Mouse (Mus musculus): ENCODE results near the gene Zfp704. TPM values are rescaled to one million over a fixed set of nuclear protein-coding genes. Genes with fewer than 3 reads are reported as not detected.

The Zfp704 gene
- polyA plus RNA-seq, 1 experiment from 2014 or later: 6.0 TPM

- no peak for ATAC-seq
- H3K9me3 ChIP-seq: no peaks in the 10 kb centered on the region
- H3K9ac ChIP-seq: no peak overlapping the region
- 28% methylated on average over 7 of the region's 7 CpGs for WGBS
- peaks cover 29% of the 10 kb centered on the region for H3K4me1 ChIP-seq (replicated peaks)
- no peaks in the 10 kb centered on the region for H3K36me3 ChIP-seq
- peak overlapping the region; percentile 41; the same call in 1 of the 2 replicates for H3K4me2 ChIP-seq (replicated peaks)
- H3K27me3 ChIP-seq (replicated peaks): no peaks in the 10 kb centered on the region
- H3K4me3 ChIP-seq (replicated peaks): no peak overlapping the region
- H3K27ac ChIP-seq: peak overlapping the region; percentile 78
These were observed 89.2 kb downstream of the Zfp704 start for GRCm38 (mm10) chr3:9520728-9521054.

- Histone ChIP-seq H3K4me2 (replicated peaks) (peak overlapping the region; percentile 41), H3K27me3 (replicated peaks) (no peaks in the 10 kb centered on the region), H3K4me1 (replicated peaks) (peaks cover 29% of the 10 kb centered on the region), H3K9ac (no peak overlapping the region), H3K27ac (peak overlapping the region; percentile 78), H3K4me3 (replicated peaks) (no peak overlapping the region), H3K9me3 (no peaks in the 10 kb centered on the region), H3K36me3 (no peaks in the 10 kb centered on the region)
- WGBS: 13% methylated on average over 17 of the region's 17 CpGs
- peak; percentile 85 for ATAC-seq
These were observed 89.7 kb downstream of the Zfp704 start for GRCm38 (mm10) chr3:9520051-9520727.

GRCm38 (mm10) chr3:9519491-9519890 is 90.4 kb downstream of the Zfp704 start:
- Histone ChIP-seq H3K4me1 (replicated peaks) (peaks cover 29% of the 10 kb centered on the region), H3K4me2 (replicated peaks) (no peak overlapping the region)
- ATAC-seq: no peak

GRCm38 (mm10) chr3:9518936-9519335 is 90.9 kb downstream of the Zfp704 start:
- Histone ChIP-seq H3K9me3 (no peaks in the 10 kb centered on the region), H3K36me3 (no peaks in the 10 kb centered on the region), H3K27me3 (replicated peaks) (no peaks in the 10 kb centered on the region), H3K27ac (no peak overlapping the region), H3K4me3 (replicated peaks) (no peak overlapping the region), H3K4me2 (replicated peaks) (no peak overlapping the region), H3K4me1 (replicated peaks) (peaks cover 29% of the 10 kb centered on the region), H3K9ac (no peak overlapping the region)
- no peak for ATAC-seq
- 94% methylated on average over 7 of the region's 7 CpGs for WGBS

More at GRCm38 (mm10) chr3:9519491-9519890, 90.4 kb downstream of the Zfp704 start:
- 51% methylated on average over 4 of the region's 4 CpGs for WGBS
- no peak overlapping the region for H3K9ac ChIP-seq
- no peaks in the 10 kb centered on the region for H3K27me3 ChIP-seq (replicated peaks)
- H3K36me3 ChIP-seq: no peaks in the 10 kb centered on the region
- H3K4me3 ChIP-seq (replicated peaks): no peak overlapping the region
- H3K9me3 ChIP-seq: no peaks in the 10 kb centered on the region
- H3K27ac ChIP-seq: no peak overlapping the region; the same call in 1 of the 2 replicates

- Histone ChIP-seq H3K4me1 (replicated peaks) (peaks cover 19% of the 10 kb centered on the region), H3K36me3 (no peaks in the 10 kb centered on the region), H3K27me3 (replicated peaks) (no peaks in the 10 kb centered on the region), H3K27ac (no peak overlapping the region), H3K9me3 (no peaks in the 10 kb centered on the region), H3K4me3 (replicated peaks) (no peak overlapping the region), H3K4me2 (replicated peaks) (no peak overlapping the region), H3K9ac (no peak overlapping the region)
- WGBS: 72% methylated on average over 7 of the region's 8 CpGs
- no peak for ATAC-seq
These were observed 93.6 kb downstream of the Zfp704 start for GRCm38 (mm10) chr3:9516119-9516855.

GRCm38 (mm10) chr3:9515527-9515926 is 94.4 kb downstream of the Zfp704 start:
- Histone ChIP-seq H3K9me3 (no peaks in the 10 kb centered on the region), H3K27me3 (replicated peaks) (no peaks in the 10 kb centered on the region), H3K4me3 (replicated peaks) (no peak overlapping the region), H3K9ac (no peak overlapping the region), H3K4me2 (replicated peaks) (no peak overlapping the region), H3K4me1 (replicated peaks) (peaks cover 12% of the 10 kb centered on the region), H3K36me3 (no peaks in the 10 kb centered on the region), H3K27ac (no peak overlapping the region)
- no peak for ATAC-seq
- 77% methylated on average over 8 of the region's 8 CpGs for WGBS

GRCm38 (mm10) chr3:9513703-9514110 is 96.2 kb downstream of the Zfp704 start:
- Histone ChIP-seq H3K4me1 (replicated peaks) (no peaks in the 10 kb centered on the region), H3K36me3 (no peaks in the 10 kb centered on the region), H3K27ac (no peak overlapping the region), H3K9ac (no peak overlapping the region), H3K9me3 (no peaks in the 10 kb centered on the region), H3K4me2 (replicated peaks) (no peak overlapping the region), H3K4me3 (replicated peaks) (no peak overlapping the region), H3K27me3 (replicated peaks) (no peaks in the 10 kb centered on the region)
- ATAC-seq: no peak
- 80% methylated on average over 7 of the region's 7 CpGs for WGBS

- H3K9ac ChIP-seq: no peak overlapping the region
- no peak overlapping the region for H3K4me3 ChIP-seq (replicated peaks)
- WGBS: 93% methylated on average over 10 of the region's 10 CpGs
- H3K4me2 ChIP-seq (replicated peaks): no peak overlapping the region
- no peaks in the 10 kb centered on the region for H3K27me3 ChIP-seq (replicated peaks)
- H3K27ac ChIP-seq: no peak overlapping the region
- H3K4me1 ChIP-seq (replicated peaks): no peaks in the 10 kb centered on the region
- H3K36me3 ChIP-seq: no peaks in the 10 kb centered on the region
- no peak for ATAC-seq
- H3K9me3 ChIP-seq: no peaks in the 10 kb centered on the region
These were observed 97.7 kb downstream of the Zfp704 start for GRCm38 (mm10) chr3:9512199-9512598.

- WGBS: 65% methylated on average over 6 of the region's 6 CpGs
- Histone ChIP-seq H3K4me2 (replicated peaks) (no peak overlapping the region), H3K27me3 (replicated peaks) (no peaks in the 10 kb centered on the region), H3K4me1 (replicated peaks) (no peaks in the 10 kb centered on the region), H3K4me3 (replicated peaks) (no peak overlapping the region), H3K27ac (no peak overlapping the region), H3K9ac (no peak overlapping the region), H3K9me3 (no peaks in the 10 kb centered on the region), H3K36me3 (no peaks in the 10 kb centered on the region)
- no peak for ATAC-seq
These were observed 104.1 kb downstream of the Zfp704 start for GRCm38 (mm10) chr3:9505692-9506211.

- ATAC-seq: no peak
- Histone ChIP-seq H3K4me3 (replicated peaks) (no peak overlapping the region), H3K27me3 (replicated peaks) (no peaks in the 10 kb centered on the region), H3K27ac (no peak overlapping the region), H3K4me2 (replicated peaks) (no peak overlapping the region), H3K4me1 (replicated peaks) (peaks cover 9% of the 10 kb centered on the region; the same call in 1 of the 2 replicates), H3K36me3 (no peaks in the 10 kb centered on the region), H3K9me3 (no peaks in the 10 kb centered on the region), H3K9ac (no peak overlapping the region)
- WGBS: 93% methylated on average over 4 of the region's 4 CpGs
These were observed 105.5 kb downstream of the Zfp704 start for GRCm38 (mm10) chr3:9504371-9504770.

- ATAC-seq: peak; percentile 97
- WGBS: 8% methylated on average over 6 of the region's 6 CpGs
- Histone ChIP-seq H3K27me3 (replicated peaks) (no peaks in the 10 kb centered on the region), H3K4me3 (replicated peaks) (no peak overlapping the region), H3K9ac (no peak overlapping the region), H3K27ac (peak overlapping the region; percentile 2; the same call in 1 of the 2 replicates), H3K36me3 (no peaks in the 10 kb centered on the region), H3K4me2 (replicated peaks) (no peak overlapping the region), H3K9me3 (no peaks in the 10 kb centered on the region), H3K4me1 (replicated peaks) (peaks cover 11% of the 10 kb centered on the region)
These were observed 109.2 kb downstream of the Zfp704 start for GRCm38 (mm10) chr3:9500725-9501124.

- Histone ChIP-seq H3K36me3 (no peaks in the 10 kb centered on the region), H3K9ac (no peak overlapping the region), H3K4me1 (replicated peaks) (peaks cover 11% of the 10 kb centered on the region), H3K4me3 (replicated peaks) (no peak overlapping the region), H3K27ac (peak overlapping the region; percentile 52), H3K27me3 (replicated peaks) (no peaks in the 10 kb centered on the region), H3K4me2 (replicated peaks) (0 out of 2 replicates have a peak overlapping the region, but pooled peaks have one; percentile 2), H3K9me3 (no peaks in the 10 kb centered on the region)
- 45% methylated on average over 8 of the region's 8 CpGs for WGBS
- ATAC-seq: peak; percentile 65
These were observed 109.8 kb downstream of the Zfp704 start for GRCm38 (mm10) chr3:9499994-9500553.
